ENCODE assay signal across 17 mouse cellular contexts in the genomic region with DNA sequence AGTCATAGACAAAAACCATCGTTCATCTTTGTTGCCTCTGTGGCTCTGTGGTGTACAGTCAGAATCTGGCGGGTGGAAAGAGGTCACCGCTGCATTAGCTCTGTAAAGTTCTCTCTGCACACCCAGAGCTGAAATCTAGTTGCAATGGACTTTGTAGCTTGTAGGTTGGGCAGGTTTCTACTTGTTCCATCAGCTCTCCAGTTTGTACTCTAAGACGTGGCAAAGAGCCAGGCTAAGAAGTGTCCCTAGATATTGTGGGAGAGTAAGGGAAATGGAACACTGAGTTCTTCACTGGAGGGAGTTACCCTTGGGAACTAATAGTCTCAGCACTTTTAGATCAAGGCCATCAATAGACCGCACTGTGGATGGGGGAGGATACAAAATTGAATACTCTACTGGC.
DNase-seq lines count a peak whose midpoint lies in the region; ATAC-seq and TF ChIP-seq lines count a peak whose summit lies in the region.
"Had no signal": no experiment of that assay in that cellular context is flagged by ENCODE, and none has a peak within 500 bp of the region (broad histone marks: within the 10 kb centered on the region; RNA-seq: fewer than 3 reads in every experiment).

No protein-coding gene starts in this region.

- 0 out of 2 replicates have a peak, but pooled peaks cover 6% of the 10 kb centered on the region for H3K9me3 ChIP-seq in hindbrain, postnatal 0 days (ENCODE audit: low read length)
- H3K9me3 ChIP-seq: forebrain, embryonic 12.5 days; G1E; liver, embryonic 12.5 days had no signal

- peak overlapping the region; percentile 87 for H3K27ac ChIP-seq in kidney, adult 2 months (ENCODE audit: insufficient read depth, low read depth, low read length)
- H3K27ac ChIP-seq in hindbrain, postnatal 0 days = no peak overlapping the region
- H3K27ac ChIP-seq: forebrain, embryonic 12.5 days; layer of hippocampus, adult 2 months; liver, embryonic 12.5 days had no signal

- H3K27me3 ChIP-seq in kidney, adult 2 months (replicated peaks; ENCODE audit: control insufficient read depth, insufficient read depth, low read length) = no peaks in the 10 kb centered on the region
- H3K27me3 ChIP-seq in hindbrain, postnatal 0 days (ENCODE audit: insufficient read depth, low read length) = no peaks in the 10 kb centered on the region
- H3K27me3 ChIP-seq: liver, embryonic 12.5 days had no signal

- H3K4me1 ChIP-seq in kidney, adult 2 months (ENCODE audit: control insufficient read depth, insufficient read depth, low read length) = peaks cover 14% of the 10 kb centered on the region
- H3K4me1 ChIP-seq in hindbrain, postnatal 0 days (ENCODE audit: insufficient read depth, low read length) = no peaks in the 10 kb centered on the region
- H3K4me1 ChIP-seq: forebrain, embryonic 12.5 days; liver, embryonic 12.5 days had no signal

- H3K9ac ChIP-seq in hindbrain, postnatal 0 days (replicated peaks; ENCODE audit: low read length) = no peak overlapping the region
- H3K9ac ChIP-seq: forebrain, embryonic 12.5 days; liver, embryonic 12.5 days; lung, embryonic 14.5 days had no signal

- peak; percentile 91 for DNase-seq in kidney, adult 2 months
- DNase-seq in kidney, postnatal 10 days = no peak
- DNase-seq in urinary bladder, postnatal 36 days (ENCODE audit: low spot score in 2 of 2) = peak; percentile 25 to 38
- no peak for DNase-seq in urinary bladder, adult 2 months (ENCODE audit: low spot score)
- DNase-seq in large intestine, adult 2 months (ENCODE audit: low read depth, low spot score) = peak; percentile 6
- no peak for DNase-seq in layer of hippocampus, postnatal 36 days
- DNase-seq in hindbrain, postnatal 0 days (ENCODE audit: low spot score) = no peak
- DNase-seq: cerebellum, adult 11 months; cerebellum, postnatal 14 days; heart, postnatal 4 days; lung, embryonic 14.5 days had no signal

- no peak overlapping the region for H3K4me3 ChIP-seq in kidney, adult 2 months (ENCODE audit: insufficient read depth, low read depth, low read length)
- no peak overlapping the region for H3K4me3 ChIP-seq in hindbrain, postnatal 0 days (ENCODE audit: low read length)
- H3K4me3 ChIP-seq: forebrain, embryonic 12.5 days; layer of hippocampus, adult 2 months; liver, embryonic 12.5 days had no signal

- no peak for TF ChIP-seq CTCF in kidney, adult 2 months (conservative IDR thresholded peaks at IDR 0.05; ENCODE audit: insufficient read depth, insufficient read length, low read depth, low read length)
- TF ChIP-seq CTCF in hindbrain, postnatal 0 days (IDR thresholded peaks at IDR 0.05; ENCODE audit: low read depth) = no peak

- WGBS in kidney, adult 2 months = 53% methylated on average over 5 of the region's 5 CpGs
- 78% methylated on average over 5 of the region's 5 CpGs for WGBS in large intestine, adult 2 months
- WGBS in hindbrain, postnatal 0 days = 91% methylated on average over 5 of the region's 5 CpGs

- no peak for ATAC-seq in hindbrain, postnatal 0 days
- ATAC-seq: CD4-positive, CD25-positive, alpha-beta regulatory T cell, adult 4 months; hindbrain, embryonic 16.5 days; liver, embryonic 12.5 days had no signal

- H3K4me2 ChIP-seq in hindbrain, postnatal 0 days (ENCODE audit: low read depth, low read length) = no peak overlapping the region
- H3K4me2 ChIP-seq: forebrain, embryonic 12.5 days; liver, embryonic 12.5 days; lung, embryonic 14.5 days had no signal

- H3K36me3 ChIP-seq in kidney, adult 2 months (ENCODE audit: control insufficient read depth, insufficient read depth, low read length) = no peaks in the 10 kb centered on the region
- no peaks in the 10 kb centered on the region for H3K36me3 ChIP-seq in hindbrain, postnatal 0 days (ENCODE audit: insufficient read depth, low read length)
- H3K36me3 ChIP-seq: forebrain, embryonic 12.5 days; G1E; liver, embryonic 12.5 days had no signal

- TF ChIP-seq POLR2A in kidney, adult 2 months (IDR thresholded peaks at IDR 0.05; ENCODE audit: low read depth, low read length) = no peak

Comparison
In these comparisons a context has a peak if more than half of its experiments do, and no peak if none do; other contexts are left out.
1. DNase-seq: peak in kidney, adult 2 months (single experiment), urinary bladder, postnatal 36 days (2 of 2) and large intestine, adult 2 months (single experiment); none in kidney, postnatal 10 days (single experiment), urinary bladder, adult 2 months (single experiment), layer of hippocampus, postnatal 36 days (0 of 2) and hindbrain, postnatal 0 days (single experiment).